Mouse (Mus musculus): ENCODE results near the gene Ccnb1.
"Not testable (repeated sequence)": the region's sequence is repeated elsewhere in the genome, so short reads cannot be mapped to it uniquely, and the experiment has no call there.

The Ccnb1 gene

DNA sequence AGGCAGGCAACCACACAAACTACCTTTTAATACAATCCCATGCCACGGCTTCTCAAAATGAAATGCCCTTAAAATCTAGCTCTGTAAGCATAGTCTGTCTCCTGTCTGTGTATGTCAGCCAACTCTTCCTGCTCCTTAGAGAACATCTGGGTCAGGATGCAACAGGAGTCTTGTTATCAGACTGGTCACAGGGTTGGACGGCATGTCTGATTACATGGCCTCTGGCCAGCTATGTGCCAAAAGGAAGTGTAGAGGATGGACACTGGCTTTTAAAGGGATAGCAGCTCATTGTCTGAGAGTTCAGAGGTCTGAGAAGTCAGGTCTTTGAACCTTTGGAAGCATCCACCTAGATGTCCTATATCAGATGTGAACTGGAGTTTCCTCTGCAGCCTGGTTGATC lies 31.0 kb downstream of the Ccnb1 start:
- no peak for DNase-seq

DNA sequence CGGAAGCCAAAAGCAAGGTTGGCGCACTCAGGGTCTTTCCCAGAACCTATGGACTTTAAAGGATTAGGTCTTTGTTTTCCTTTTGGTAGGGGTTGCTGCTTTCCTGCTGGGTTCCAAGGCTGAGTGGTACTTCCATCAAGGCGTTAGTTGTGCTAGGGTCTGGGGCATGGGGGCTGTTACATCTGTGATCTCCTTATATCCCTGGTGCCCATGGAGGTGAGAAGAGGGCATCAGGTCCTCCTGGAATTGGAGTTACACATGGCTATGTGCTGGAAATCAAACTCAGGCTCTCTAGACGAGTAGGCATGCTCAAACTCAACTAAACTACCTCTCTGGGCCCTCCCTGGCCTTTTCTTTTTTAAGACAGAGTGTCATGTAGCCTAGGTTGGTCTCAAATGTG lies 32.2 kb downstream of the Ccnb1 start:
- DNase-seq, result no peak

DNA sequence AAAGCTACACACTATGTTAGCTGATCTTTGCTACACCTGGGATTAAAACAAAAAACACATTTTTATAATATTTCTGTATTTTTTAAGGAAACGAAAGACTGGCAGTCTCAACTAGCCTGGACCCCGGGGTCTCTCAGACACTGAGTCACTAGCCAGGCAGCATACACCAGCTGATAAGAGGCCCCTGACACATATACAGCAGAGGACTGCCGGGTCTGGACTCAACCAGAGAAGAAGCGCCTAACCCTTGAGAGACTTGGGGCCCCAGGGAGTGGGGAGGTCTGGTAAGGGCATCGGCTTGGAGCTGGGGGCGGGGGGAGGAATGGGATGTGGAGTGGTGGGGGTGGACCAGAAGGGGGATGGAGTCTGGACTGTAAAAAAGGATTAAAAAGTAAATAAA lies 33.4 kb downstream of the Ccnb1 start:
- DNase-seq, result no peak

DNA sequence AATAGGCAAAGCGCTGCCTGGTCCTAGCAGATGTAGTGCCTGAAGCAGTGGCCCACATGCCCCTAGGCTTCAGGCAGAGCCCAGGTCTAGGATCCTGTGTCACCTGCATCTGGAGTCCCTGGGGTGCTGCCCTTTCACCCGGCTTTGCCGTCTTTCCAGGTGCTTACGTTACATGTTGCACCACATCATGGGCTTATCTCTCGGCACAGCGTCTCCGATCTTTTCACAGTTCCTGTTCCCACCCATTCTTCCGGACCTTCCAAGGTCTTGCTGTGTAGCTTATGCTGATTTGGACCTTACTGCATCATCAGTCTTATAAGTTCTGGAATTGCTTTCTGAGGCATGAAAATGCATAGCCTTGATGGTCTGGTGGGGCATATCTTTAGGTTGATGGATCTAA lies 33.8 kb downstream of the Ccnb1 start:
- DNase-seq, result no peak

DNA sequence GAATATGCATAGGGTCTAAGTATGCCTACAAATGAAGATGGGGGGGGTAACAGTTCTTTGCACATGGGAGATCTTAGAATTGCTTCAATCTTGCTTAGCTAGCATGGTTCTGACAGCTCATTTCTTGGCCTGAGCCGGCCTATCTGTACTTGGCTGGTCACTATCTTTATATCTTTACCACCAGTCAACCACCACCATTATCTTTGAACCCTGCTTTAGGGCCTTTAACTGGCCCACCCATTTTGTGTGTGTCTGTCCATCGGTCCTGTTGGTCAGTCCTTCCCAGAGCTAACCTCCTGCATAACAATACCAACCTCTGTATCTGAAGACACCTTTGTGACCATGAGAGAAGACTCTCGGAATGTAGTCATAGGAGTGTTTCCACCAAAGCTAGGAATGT lies 35.0 kb downstream of the Ccnb1 start:
- DNase-seq, result no peak

DNA sequence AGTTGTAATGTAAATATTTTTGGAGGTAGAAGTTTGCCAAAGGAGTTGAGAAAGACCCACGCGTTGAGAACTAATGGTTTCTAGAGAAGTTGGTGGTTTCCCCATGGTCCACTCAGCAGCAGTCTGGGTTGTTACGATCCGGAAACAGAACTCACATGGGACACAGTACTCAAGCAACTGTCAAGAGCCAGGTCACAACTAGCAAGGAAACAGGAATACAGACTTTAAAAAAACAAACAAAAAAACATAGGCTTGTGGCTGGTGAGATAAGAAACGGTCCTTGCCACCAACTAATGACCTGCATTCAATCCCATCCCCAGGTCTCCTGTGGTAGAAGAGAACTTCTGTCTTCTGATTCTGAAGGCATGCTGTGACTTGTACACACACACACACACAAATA lies 35.6 kb downstream of the Ccnb1 start:
- no peak for DNase-seq

DNA sequence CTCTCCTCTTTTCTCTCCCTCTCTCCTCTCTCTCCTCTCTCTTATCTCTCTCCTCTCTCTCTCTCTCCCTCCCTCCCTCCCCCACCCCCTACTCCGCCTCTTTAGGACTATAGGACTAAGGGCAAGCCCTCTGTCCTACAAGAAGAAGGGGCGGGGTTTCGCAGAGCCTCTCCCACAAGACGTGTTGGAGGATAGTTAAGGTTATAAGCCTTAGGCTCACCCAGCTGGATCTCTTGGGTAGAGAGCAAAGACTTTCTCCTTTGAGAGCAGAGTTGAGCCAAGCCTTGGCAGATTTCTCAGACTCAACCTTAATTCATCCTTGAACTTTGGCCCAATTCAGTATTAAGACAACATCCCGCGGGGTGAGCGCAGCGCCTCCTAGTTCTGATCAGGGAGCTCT lies 37.7 kb downstream of the Ccnb1 start:
- no peak for DNase-seq

DNA sequence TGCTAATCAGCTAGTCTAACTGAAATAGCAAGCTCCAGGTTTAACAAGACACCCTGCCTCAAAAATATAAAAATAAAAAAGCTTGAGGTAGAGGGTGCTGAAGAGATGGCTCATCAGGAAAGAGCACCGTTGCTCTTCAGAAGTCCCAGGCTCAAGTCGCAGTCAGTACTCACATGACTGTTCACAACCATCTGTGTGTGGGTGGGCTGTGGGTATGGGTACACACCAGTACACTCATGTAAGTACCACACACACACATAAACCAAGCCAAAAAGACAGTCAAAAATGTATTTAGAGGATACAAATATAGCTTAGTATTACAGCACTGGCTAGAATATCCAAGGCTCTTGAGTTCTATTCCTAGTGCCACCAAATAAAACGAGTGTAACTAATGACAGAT lies 40.3 kb downstream of the Ccnb1 start:
- DNase-seq, result no peak

DNA sequence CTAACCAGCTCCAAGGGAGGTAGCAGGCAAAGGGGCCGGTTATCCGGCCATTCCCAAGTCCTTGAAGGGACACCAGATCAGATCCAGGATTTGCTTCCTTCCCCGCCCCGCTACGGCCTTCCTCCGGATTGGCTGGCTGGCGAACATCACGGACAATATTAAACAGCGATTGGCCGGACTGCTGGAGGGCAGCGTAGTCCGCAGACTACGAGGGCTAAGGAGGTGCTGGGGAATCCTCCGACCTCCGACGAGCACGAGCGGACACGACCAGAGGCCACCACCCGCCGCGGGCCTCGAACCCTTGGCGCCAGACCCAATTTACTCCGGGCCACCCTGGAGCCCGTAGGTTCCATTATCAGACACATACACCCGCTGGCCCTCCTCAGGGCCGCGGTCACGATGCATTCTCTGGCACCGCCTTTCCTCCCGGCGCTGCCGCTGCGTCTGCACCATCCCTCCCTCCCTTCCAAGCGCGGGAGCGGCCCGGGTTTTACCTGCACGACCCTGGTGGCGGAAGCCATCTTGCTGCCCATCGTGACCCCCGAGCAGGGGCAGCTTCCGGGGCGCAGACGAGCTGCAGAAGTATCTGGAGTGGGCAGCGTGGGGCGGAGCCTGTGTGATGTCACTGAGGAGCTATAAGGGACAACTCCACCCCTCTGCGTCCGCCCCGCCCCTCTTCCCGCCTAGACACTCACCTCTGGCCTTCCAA lies 42.2 kb downstream of the Ccnb1 start, which contains the start of gene Mrps36:
Gene Mrps36, minus strand, starts transcription at position 624 of the 709 bp plus-strand sequence.
- DNase-seq, result peak; percentile 94 to 97

DNA sequence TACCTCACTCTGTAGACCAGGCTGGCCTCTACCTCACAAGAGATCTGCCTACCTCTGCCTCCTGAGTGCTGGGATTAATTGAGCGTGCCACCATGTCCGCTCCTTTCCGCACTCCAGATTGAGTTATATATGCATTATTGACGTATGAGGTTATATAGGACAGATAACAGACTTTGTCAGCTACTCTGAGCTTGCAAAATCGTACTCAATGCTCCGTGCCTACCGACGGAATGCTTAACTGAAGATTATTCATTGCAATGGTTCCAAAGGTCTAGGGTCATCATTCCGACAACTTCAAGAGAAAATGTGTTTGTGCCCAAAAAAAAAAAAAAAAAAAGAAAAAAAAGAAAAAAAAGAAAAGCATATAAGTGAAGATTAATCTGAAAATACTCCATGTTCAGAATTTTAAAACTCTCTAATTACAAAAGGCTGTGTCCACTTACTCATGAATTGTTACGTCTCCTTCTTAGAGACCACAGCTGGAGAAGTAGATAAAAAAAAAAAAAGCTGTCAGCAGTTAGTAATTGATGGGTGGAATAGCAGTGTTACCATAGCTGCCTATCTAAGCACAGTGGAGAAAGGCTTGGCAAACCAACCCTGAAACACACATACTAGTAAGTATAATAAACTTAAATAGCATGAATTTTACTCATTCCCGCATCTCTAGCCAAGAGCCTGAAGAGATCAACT lies 42.9 kb downstream of the Ccnb1 start:
- DNase-seq, result peak; percentile 7 to 10

DNA sequence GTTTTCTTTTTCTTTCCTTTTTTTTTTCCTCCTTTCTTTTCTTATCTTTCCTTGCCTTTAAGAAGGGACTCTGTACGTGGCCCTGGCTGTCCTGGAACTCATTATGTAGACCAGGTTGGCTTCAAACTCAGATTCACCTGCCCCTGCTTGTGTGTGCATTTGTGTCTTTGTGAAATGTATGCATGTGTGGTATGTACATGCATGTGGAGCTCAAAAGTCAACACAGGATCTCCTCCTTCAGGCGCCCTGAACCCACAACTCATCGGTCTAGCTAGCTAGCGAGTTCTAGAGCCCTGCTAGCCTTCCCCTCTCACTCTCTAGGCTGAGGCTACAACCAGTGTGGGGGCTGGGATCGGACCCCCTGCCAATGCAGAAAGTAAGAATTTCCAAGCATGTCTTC lies 43.5 kb downstream of the Ccnb1 start:
- DNase-seq, result peak; percentile 7 to 14

DNA sequence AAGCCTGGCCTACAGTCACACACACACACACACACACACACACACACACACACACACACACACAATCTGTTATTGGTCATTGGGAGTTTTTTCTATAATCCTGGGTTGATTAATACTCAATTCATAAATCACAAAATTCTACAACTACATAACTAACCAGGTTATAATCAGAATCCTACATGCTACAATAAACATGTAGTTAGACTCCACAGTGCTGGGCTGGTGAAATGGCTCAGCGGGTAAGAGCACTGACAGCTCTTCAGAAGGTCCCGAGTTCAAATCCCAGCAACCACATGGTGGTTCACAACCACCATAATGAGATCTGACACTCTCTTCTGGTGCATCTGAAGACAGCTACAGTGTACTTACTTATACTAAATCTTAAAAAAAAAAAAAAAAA lies 53.6 kb downstream of the Ccnb1 start:
- no peak for DNase-seq

DNA sequence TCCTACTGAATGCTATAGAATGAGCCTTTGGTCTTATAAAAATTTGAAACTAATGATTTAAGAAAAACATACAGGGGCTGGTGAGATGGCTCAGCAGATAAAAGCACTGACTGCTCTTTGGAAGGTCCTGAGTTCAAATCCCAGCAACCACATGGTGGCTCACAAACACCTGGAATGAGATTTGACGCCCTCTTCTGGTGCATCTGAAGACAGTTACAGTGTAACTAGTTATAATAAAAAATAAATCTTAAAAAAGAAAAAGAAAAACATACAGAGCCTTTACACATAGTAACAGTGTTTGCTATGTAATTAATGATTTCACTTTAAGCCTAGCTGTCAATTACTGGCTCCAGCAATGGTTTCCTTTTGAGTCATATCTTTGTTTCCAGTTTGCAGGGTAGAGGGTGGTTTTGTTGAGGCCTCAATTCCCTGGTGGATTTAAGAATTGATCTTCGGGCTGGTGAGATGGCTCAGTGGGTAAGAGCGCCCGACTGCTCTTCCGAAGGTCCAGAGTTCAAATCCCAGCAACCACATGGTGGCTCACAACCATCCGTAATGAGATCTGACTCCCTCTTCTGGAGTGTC lies 54.8 kb downstream of the Ccnb1 start:
- not testable (repeated sequence) for DNase-seq

DNA sequence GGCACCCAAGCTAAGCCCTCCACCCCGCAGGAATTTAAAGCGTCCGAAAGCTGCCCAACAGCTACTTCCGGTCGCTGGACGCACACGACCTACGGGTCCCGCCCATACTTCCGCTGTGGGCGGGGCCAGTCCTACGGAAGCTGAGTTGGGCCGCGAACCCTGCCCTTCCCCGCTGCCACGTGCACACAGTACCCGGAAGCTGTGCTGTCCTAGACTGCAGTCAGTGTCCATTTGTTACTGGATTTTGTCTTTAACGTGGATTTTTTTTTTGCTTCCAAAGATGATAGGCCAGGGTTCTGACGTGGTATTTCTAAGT lies 55.6 kb downstream of the Ccnb1 start, which contains the start of gene Cdk7:
Gene Cdk7, minus strand, starts transcription at position 79 of the 316 bp plus-strand sequence.
- DNase-seq, result peak; percentile 94 to 97

DNA sequence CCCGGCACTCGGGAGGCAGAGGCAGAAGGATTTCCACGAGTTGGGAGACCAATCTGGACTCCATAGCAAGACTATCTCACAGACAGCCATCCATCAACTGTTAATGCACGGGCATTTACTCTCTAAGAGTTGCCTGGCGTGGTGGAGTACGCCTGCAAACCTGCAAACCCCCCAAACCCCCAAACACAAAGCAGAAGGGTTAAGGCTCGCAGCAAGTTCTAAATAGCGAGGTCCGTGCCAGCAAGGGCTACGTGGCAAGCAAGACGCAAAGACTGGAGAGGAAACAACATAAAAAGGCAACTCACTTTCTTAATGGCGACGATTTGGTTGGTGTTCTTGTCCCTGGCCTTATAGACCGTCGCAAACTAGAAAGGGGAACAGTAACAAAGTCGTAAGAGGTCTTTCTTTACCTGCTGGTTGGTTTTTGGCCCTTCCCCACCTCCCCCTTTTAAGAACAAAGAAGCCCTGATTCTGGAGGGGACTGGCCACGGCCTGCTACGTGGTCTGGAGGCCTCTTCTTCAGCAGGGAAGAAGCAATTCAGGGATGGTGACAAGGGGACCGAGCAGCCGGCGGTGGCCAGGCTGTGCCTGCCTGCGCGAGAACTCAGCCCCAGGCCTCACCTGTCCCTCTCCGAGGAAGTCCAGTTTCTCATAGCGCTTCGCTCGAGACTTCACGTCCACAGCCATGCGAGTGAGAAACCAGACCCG lies 56.1 kb downstream of the Ccnb1 start:
- peak in 1 of 2 experiments; percentile 20 for DNase-seq

Data from cerebellum, postnatal 25 days (tissue).